Mouse (Mus musculus) B cell, adult 2 months (primary cell): ENCODE data around the gene Gtf2a2.

Source experiments
- DNase-seq, 2 experiments: peaks; one replicate each; pipeline ENCODE4 v3.0.0; 2022

The Gtf2a2 gene

DNA sequence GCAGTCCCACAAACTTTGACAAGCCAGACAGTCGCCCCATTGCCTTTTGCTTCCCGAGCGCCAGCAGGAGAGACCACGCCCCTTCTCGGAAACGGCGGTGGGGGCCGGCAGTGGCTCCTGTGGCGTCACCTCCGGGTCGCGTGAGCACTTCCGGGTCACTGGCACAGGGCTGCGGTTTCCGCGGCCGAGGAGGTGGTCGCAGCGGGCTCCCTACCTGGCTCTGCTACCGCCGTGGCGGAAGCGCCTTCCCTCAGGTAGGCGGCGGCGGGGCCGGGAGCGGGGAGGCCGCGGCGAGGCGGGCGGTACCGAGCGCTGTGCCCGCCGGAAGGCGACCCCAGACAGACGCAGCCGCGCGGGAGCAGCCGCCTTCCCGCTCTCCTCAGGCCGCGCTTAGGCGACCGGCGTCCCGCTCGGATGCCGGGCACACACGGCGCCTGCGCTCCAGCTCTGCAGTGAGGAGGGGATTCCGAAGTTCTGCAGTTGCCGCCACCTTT is at the start of gene Gtf2a2:
TSS of gene Gtf2a2 (plus strand) at position 143 of the 494 bp plus-strand sequence.
- peak; percentile 94 for DNase-seq

DNA sequence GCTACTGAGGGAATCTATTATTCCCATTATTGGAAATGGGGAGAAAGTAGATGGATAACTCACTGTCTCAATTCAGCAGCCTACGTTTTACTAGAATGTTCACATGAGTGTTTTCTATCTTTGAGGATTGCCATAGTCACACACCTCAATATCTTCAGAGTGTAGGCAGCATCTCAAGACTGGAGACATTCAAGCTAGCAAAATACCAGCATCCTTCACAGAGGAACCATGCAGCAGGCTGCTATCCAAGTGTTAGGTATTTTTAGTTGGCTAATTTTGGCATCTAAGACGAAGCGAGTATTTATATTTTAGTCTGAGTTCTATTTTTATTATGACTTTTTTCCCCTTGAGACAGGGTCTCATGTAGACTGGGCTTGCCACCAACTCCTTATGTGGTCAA is 48.0 kb upstream of the Gtf2a2 start:
- DNase-seq: no peak

DNA sequence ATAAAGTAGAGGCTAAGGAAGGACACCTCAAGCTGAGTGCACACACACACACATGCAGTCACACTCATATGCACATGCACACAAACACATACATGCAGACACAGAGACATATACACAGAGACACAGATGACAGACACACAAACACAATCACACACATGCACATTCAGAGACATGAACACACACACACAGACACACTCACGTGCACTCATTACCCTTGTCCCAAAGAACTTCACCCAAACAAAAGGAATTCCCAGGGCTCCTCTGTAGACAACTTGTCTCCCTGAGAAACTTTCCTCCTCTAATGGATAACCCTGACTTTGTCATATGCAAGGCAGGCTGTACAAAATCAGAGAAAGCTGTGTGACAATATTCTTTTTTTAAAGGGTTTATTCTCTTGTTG is 26.8 kb upstream of the Gtf2a2 start:
- no peak for DNase-seq

DNA sequence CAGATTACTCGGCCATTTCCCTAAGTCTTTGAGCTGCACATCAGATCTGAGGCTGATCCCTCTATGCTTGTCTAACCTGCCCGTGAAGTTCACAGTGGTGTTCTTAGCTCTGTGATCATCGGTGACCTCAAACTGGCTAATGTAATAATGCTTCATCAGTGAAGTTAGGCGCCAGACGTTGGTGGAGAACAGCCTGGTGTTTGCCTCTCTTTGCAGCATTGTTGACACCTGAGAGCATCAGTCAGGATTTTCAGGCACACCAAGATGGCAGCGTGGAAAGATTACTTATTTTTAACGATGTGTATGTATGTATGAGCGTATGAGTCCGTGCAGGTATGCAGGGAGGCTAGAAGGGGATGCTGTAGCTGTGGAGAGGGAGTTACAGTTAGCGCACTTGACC is 26.3 kb upstream of the Gtf2a2 start:
- DNase-seq: no peak

DNA sequence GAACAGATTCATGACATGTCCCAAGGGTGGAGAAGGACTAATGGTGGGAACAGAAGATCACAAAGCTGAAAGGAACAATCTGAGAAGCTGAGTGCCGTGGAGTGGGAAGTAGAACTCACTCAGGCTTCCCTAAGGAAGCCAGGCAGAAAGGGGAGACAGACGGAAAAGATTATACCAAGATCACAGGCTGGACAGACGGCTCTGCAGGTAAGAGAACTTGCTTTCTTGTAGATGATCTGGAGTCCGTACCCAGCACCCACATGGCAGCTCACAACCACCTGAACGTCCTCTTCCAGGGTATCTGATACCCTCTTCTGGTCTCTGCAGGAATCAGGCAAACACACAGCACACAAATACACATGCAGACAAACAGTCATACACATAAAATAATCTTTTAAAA is 25.8 kb upstream of the Gtf2a2 start:
- DNase-seq: no peak

DNA sequence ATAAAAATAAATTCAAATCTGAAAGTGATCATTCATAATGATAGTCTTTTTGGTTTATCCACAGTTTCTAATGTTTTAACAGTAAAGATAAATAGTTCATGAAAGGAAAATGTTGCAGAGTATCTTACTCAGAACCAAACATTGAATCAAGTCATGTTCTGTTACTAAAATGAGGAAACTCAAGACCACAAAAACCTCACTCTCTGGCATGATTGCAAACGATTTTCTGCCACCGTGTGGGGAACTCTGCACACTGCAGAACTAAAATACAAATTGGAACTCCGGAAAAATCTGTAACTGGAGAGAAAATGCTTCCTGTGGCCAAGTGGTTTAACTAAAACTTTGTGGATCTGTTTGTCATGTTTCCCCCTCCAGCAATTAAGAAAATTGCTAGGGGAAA is 24.8 kb upstream of the Gtf2a2 start:
- peak; percentile 74 to 80 for DNase-seq

DNA sequence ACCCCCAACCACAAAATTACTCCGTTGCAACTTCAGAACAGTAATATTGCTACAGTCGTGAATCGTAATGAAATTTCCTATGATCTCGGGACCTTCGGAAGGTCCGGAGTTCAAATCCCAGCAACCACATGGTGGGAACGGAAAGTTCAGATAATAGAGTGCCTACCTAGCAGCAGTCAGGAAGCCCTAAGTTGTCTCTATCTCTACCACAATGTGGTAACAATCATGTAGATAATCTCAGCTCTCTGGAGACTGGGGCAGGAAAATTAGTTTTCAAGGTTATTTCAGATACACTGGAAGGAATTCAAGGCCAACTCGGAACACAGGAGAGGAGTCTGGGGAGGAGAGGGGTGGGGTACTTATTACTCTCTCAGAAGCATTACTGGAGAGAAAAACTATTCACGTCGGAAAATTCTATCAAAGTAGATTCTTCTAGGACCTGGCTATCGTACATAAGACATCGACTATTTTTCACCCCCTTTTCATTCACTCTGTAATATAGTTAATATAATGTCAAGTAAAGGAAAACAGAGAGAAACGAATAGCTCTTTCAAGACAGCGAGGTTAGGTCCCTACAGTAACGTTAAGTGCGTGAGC is 23.5 kb upstream of the Gtf2a2 start:
- no peak for DNase-seq

DNA sequence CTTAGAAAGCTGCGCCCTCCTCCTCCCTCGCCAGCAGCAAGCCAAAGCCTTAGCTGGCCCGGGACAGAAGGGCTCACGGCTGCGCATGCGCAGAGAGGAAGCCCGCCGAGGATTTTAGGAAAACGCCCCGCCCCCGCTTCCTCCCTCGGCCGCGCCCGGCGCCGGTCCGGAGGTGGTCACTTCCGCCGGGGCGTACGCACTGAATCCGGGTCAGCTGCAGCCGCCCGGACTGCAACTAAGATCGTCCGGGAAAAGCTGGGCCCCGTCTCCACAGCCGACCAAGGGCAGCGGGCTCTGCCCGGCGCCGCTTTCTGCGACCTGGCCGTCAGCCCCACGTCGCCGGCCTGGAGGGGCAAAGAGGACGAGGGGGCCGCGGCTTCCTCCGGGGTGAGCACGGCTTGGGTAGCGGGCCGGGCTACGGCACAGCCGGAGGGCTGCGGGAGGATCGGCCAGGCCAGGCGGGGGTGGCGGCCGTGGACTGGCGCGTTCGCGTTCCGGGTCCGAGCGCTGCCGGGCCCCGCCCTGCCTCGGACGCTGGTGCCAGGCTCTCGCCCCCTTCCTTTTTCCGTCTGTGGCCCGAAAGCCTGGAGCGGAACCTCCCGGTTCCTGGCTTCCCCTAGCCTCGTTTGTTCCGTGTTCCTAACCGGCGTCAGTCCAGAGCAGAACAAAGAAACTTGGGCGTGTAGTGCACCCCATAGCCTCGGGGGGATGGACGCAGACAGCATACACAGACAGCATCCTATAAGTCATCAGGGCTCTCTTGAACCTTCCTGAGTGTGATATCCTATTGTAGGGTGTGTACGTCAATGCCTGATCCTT is 22.8 kb upstream of the Gtf2a2 start, which contains the start of gene Bnip2:
TSS of gene Bnip2 (plus strand) at position 164 of the 819 bp plus-strand sequence.
- DNase-seq: peak; percentile 81 to 82

DNA sequence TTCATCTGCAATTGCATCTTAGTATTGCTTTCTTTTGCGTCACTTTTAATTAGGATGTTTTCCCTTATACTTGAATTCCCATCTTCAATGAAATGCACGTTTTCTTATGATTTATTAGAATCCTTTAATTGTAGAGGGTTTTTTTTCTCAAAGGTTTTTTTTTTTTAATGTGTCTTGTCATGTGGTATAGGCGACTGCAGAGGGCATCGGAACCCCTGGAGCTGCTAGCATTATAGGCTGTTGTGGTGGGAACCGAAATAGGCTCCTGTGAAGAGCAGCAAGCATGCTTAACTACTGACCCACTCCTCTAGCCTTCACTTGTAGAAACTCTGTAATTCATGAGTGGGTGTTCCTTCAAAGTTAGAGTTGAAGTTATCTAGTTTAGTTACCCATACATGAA is 22.0 kb upstream of the Gtf2a2 start:
- peak; percentile 28 for DNase-seq

DNA sequence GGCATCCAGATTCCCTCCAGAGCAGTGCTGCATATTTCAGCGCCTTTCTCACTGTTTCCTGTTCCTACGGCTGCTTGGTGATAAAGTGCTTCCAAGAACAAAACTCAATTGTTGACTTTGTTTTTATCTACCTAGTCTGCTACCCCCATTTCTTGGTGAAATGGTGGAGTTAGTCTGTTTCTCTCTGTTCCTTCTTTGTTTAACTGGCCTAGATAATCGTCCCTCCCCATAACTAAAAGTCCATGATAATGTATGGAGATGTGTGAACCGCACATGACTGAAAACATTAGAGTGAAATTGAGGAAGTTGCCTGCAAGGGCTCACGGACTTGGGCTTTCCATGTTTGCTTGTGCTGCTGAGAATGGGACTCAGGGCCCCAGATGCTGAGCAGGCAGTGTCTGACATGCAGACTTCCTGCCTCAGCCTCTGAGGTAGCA is 19.5 kb upstream of the Gtf2a2 start:
- DNase-seq: peak in 1 of 2 experiments; percentile 33

DNA sequence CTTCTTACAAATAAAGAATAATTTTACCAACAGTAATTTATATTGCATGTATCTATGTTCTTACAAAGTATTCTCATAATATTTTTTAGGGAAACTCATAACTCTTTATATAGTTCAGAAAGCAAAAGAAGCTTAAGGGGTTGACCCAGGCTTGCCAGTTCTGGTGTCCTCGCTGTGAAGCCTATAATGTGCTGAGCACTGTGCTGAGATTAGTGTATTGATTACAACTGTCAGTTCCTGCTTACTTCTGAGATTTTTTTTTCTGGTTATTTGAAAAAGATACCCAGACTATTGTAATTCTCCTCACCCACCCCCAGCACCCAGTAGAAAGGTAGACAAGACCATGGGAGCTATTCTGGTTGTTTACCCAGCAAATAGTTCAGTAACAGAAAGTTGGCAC is 18.9 kb upstream of the Gtf2a2 start:
- DNase-seq: no peak

DNA sequence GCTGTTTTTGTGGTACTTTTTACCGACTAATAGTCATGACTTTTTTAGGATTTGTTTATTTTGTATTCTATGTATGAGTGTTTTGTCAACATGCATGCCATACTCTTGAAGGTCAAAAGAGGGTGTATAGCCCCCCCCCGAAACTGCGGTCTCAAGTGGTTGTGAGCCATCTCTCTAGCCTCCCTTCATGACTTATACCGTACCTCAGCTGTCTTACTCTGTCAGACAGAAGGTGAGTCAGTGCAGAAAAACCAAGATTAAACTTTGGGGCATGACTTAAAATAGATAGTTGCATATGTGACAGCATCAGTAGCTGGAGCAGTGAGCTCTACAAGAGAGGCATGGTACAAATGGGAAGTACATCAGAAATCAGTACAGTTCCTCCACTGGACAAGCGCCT is 17.8 kb upstream of the Gtf2a2 start:
- no peak for DNase-seq

DNA sequence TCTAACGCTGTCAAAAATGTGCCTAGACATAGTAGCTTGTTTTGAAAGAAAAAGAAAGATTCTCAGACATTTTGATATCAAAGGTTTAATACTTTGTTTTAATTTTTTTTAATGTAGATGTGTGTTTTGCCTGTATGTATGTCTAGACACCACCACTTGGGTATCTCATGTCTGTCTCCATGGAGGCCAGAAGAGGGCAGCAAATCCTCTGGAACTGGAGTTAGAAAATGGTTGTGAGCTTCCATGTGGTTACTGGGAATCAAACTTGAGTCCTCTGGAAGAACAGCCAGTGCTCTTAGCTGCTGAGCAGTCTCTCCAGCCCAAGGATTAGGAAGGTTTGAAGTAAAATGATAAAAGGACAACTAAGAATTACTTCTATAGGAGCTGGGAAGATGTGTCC is 13.0 kb upstream of the Gtf2a2 start:
- no peak for DNase-seq

DNA sequence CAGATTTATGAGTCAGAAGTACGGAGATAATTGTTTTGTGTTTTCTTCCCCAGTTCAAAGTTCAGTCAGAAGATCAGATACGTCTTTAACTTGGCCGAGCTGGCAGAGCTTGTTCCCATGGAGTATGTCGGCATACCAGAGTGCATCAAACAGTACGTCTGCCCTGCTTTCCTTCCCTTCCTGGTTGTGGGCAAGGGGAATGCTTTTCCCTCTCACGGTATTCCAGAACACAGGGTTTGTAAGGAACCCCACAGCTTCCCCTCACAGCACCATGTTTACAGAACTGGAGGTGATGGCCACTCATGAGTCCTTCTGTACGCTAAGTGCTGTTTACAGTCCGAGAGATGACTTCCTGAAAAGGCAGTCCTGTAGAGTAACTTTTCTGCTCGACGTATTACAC is 8.8 kb upstream of the Gtf2a2 start:
- DNase-seq: no peak

DNA sequence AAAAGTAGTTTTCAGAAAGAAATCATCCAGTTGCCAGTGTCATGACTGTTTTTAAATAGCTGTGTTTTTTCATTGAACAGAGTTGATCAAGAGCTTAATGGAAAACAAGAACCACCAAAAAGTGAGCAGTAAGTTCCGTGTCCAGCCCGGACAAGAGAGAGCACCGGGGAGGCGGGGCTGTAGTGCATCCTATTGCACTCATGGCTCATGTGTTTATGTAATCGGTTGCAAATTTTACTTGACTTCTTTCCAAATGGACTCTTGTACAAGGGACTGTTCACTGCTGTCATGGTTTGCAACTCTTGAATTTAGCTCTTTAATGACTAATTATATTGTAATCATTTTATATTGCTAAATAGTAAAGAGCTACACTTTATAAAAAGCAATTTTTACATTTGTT is 5.4 kb upstream of the Gtf2a2 start:
- no peak for DNase-seq

DNA sequence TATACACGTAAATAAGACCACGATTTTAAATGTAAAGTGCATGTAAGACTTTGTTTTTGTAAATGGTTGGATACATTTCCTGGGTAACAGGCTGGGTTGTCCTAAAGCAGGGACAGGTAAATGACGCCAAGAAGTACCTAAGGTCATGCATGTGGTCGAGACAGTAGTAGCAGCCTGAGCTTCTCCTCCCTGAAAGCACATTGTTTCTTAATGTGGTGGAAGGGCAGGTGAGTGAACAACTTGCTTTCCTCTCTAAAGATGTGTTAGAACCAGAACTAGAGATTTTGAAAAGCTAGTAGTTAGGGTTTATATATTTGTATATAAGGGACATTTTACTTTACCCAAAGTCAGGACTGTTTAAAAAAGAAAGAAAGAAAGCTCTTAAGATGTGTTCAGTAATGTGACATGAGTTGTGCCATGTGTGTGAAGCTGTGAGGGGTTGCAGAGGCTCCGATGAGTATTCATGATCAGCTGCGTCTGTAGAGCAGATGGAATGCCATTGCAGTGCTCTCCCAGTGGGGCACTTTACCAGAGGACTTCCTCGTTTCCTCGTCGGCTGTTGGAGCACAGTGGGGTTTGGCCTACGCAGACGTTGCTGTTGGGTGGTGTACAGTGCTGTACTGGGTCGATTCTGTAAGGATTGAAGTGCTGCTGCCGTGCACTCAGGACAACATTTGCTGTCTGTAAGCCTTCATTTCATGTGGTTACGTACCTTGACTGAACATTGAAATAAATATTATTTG is 4.7 kb upstream of the Gtf2a2 start:
- no peak for DNase-seq

DNA sequence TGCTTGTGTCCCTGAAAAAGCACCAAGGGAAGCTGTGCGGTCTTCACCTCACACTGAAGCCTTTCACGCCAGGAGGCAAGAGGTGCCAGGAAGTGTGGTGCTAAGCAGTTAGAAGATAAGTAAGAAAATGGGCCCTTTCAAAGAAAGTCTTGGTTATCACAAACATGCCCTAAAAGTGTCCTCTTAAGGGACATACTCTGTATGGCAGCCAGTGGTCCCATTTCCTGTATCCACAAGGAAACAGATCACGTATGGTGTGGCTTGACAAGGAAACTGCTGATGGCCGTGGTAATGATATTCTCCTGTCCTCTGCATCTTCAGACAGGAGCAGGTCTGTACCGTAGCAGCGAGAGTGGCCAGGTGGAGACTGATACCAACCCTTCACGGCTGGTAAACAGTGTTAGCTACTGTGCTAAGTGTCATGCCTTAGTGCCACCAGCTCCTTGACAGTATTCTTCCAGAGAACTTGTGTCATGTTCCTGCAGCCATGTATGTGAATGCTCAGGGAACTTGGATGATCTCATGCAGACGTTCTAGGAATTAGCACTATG is 2.5 kb upstream of the Gtf2a2 start:
- DNase-seq: no peak

DNA sequence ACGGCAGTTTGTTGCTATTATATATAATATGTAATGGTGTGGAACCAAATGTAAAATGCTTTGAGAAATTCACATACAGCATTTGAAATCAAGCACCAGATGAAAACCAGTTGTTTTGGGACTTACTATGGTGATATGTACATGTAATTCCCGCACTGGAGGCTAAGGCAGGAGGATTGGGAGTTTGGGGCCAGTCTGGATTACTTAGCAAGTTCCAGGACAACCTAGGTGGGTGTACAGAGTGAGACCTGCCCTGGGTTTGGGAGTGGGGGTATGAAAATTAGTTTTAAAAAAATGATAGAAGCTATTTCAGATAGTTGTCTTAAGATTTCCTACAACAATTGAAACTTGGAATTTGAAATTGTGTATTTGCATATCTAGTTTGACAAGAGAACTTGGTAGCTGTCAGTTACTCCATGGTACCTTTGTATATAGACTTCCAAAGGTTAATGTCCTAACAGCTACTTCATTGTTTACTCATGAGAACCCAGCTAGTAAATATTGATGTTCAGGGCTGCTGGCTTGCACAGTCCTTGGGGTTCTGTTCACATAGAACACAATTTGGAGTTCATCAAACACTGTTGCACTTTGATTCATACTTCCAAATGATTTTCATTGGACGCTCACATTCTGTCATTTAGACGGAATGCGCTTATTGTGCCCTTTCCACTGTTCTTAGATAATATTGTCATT is 1.4 kb upstream of the Gtf2a2 start:
- no peak for DNase-seq

DNA sequence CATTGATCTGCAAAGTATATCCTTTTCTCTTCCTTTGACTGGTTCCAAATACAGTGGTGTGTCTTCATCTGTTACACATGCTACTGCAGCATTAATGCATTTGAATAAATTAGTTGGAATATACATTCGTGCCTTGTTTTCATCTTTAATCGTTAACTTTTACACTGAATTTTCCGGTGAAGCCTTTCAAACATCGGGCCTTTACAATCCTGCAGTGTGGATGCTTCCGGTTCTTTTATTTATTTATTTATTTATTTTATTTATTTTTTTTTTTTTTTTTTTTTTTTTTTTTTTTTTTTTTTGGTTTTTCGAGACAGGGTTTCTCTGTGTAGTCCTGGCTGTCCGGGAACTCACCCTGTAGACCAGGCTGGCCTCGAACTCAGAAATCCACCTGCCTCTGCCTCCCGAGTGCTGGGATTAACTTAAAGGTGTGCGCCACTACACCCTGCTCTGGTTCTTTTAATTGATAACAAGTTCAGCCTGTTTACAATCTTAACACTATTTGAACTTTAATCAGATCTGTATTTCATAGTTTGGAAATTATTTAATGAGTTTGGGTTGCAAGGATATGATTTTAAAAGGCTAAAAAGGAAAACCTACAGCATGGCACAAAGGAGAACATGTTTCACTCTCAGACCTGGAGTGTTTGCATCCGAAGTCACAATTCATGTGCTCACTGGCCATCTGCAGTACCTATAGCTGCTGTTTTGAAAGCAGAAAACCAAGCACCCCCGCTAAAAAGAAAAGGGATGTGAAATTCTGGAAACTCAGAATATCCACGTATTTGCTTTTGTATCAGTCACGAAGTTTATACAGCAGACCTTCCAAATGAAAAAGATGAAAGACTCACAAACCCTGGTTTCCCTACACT is 578 bp upstream of the Gtf2a2 start:
- DNase-seq: no peak

DNA sequence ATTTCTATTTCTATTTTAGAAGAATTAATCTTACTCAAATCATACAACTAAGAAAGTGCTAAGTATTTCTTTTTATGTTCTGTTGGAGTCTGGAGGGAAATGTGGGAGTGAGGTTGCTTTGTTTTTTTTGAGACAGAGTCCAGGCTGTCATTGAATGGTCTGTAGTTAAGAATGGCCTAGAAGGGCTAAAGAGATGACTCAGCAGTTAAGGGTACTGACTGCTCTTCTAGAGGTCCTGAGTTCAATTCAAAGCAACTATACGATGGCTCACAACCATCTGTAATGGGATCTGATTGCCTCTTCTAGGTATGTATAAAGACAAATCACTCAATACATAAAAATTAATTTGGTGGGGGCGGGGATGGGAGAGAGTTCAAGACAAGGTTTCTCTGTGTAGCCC is 3.3 kb downstream of the Gtf2a2 start:
- no peak for DNase-seq

DNA sequence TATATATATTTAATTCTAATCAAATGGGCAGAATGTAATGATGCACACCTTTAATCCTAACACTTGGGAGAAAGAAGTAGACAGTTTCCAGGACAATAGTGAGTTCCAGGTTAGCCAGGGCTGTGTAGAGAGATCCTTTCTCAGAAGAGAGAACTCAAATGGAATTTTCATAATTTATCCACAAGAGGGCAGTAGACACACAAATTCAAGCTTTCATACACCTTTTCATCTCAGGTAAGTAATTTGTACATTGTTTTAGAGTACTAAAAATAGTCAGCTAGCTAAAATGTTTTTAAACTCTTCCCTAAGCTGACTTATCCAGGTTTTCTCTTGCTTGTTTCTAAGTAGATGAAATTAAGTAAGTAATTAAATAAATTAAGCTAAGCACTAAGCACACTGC is 6.5 kb downstream of the Gtf2a2 start:
- no peak for DNase-seq

DNA sequence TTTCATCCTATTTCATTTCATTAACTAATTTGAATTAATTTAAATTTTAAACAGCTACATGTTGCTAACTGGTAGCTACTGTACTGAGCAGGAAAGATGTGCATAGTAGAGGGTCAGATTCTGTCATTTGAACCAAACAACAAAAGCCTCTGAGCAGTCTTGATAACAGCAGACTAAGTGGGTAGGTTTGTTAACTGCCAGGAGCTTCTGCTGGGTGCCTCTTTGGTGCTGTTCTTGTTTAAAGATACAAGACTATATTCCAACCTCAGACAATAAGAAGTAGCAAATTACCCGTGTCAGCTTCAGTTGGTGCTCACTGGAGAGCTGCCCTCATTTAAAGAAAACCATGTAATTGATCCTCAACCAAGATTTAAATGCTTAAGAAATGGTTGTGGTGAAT is 9.3 kb downstream of the Gtf2a2 start:
- no peak for DNase-seq
